Mouse (Mus musculus) adrenal gland, postnatal 0 days (tissue): ENCODE data around the gene Phf21a. TPM values are rescaled to one million over a fixed set of nuclear protein-coding genes. Genes with fewer than 3 reads are reported as not detected.

Experiments used
- microRNA-seq: library from miRNA; unstranded; fragments of <30 nt; microRNA quantifications from one replicate; pipeline ENCODE4, GENCODE M21; 2016; ENCODE audit warnings: borderline replicate concordance; ENCODE audit not compliant: insufficient number of aligned reads
- polyA plus RNA-seq: library from polyadenylated mRNA; unstranded; fragments of >200 nt; fragmentation: Nextera tagmentation; extraction: Ambion mirVana; gene quantifications from 2 replicates; pipeline ENCODE4 v1.2.1, GENCODE M21; 2015

Gene Phf21a
- polyA plus RNA-seq: 20.9 and 27.8 TPM in 2 replicates

DNA sequence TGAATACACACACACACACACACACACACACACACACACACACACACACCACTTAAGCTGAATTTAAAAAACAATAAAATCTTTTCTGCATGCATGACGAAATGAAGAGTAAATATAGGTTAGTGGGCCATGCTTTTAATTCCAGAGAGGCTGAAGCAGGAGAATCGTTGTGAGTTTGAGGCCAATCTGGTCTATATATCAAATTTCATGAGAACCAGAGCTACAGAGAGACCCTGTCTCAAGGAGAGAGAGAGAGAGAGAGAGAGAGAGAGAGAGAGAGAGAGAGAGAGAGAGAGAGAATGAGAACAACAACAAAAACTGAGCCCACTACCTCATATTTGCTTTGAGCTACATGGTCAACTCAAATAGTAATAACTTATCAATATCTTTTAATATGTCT lies at the start of gene Phf21a:
TSS of gene Phf21a (plus strand) at position 301 of the 400 bp plus-strand sequence.

DNA sequence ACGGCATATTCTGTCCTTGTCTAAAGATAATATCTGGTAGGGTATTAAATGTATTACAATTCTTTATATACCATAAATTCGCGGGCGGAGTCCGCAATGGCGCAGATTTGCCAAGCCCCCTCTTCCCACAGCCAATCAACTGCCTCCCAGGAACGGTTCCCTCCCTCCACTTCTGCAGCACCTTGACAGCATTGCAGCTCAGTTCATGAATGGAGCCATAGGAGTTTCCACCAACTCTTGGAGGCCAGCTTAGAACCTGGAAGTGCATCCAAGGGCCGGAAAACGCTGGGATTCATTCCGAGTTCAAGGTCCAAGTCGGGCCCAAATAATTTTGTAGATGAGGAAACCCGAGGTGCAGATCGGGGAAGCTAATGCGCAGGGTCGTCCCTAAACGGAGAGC lies 281.6 kb downstream of the Phf21a start, which contains the start of the genes Pex16 and Large2:
TSS of gene Pex16 (plus strand) at position 163 of the 400 bp plus-strand sequence.
TSS of gene Large2 (minus strand) at position 356 of the 400 bp plus-strand sequence.

DNA sequence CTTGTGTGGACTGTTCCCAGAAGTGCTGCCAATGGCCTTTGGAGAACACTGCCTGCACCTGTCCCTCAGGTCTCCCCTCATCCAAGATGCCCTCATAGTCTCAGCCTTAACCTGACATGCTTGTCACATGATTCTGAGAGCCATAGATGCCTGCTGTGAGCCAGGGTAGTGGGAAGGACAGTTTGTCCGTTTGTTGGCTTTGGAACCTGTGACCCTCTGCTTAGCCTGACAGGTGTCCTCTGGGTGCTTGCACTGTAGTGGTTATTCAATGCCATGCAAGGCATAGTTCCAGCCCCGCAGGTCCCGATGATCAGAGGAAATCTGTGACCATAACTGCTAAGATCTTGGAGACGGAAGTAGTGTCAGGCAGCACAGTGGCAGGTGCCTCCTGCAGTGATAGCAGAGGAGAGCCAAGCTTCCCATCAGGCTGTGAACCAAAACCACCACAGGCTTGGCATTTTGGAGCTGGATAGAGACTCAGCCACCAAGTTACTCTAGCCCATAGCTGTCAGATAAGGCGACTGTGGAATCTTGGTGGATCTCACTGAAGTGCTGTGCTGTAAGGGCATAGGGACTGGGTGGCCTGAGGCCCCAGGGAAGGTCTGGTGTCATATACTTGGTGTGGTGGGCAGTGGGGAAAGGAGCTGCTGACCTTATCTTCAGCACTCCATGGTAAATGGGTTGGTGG lies 289.1 kb downstream of the Phf21a start, which contains the start of gene 1700029I15Rik:
TSS of gene 1700029I15Rik (plus strand) at position 638 of the 688 bp plus-strand sequence.

DNA sequence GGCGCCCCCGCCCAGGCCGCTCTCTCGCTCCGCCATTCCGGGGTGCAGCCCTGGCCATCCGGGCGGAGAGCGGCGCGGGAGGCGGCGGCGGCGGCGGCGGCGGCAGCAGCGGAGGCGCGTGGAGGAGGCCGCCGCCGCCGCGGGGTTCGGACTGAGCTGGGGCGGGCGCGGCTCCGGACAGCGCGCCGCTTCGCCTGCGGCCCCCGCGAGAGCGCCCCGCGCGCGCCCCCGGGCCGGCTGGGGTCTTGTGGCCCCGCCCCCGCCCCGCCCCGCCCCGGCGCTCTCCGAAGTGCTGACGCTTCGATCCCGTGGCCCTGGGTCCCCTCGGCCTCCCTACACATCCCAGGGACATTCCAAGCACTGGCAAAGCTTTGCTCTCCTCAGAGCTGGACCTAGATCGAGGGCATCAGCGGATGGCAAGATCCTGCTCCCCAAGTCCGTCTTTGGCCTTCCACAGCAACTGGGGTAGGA lies 308.2 kb downstream of the Phf21a start, which contains the start of gene Mapk8ip1:
TSS of gene Mapk8ip1 (minus strand) at position 173 of the 471 bp plus-strand sequence.

Small RNAs within 50 kb of the gene (microRNA-seq; reads per million reads assigned to microRNA genes)
- gene Mir1955 (18.9 reads per million, percentile 25 among the genes with 10 or more reads in this experiment), gene Mir7000 (not detected)

Other genes starting within 250 kb of the Phf21a start
- 0.28 and 0.30 TPM in 2 replicates for gene Chrm4, start 165.9 kb upstream of the Phf21a start, polyA plus RNA-seq
- 146 and 193 TPM in 2 replicates for gene Mdk, start 160.8 kb upstream of the Phf21a start, polyA plus RNA-seq
- gene Gm9821, start 147.4 kb upstream of the Phf21a start, polyA plus RNA-seq: 0.17 and 0.30 TPM in 2 replicates
- gene Dgkz, start 117.3 kb upstream of the Phf21a start, polyA plus RNA-seq: 15.8 and 21.9 TPM in 2 replicates
- gene Creb3l1, start 68.6 kb upstream of the Phf21a start, polyA plus RNA-seq: 9.7 and 13.9 TPM in 2 replicates